Mouse (Mus musculus): ENCODE results near the gene Zwint. TPM values are rescaled to one million over a fixed set of nuclear protein-coding genes. Genes with fewer than 3 reads are reported as not detected.

Gene Zwint
- polyA plus RNA-seq, 1 experiment, result 112 TPM

DNA sequence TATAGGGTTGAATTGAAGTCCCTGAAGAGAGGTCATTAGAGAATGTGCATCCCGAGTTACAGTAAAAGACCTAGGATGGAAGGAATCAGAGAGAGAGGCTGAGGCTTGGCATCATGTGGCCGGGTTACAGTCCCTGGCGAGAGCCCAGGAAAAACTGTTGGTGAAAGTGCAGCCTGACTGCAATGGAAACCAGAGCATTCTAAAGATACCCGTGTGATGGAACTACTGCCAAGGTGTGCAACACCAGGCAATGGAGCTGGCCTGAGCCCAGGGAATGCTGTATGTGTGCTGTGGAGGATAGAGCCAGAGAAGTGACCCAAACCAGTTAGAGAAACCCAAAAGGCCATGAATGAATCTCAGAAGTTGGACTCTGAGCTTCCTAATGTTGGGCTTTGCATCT, 24.4 kb downstream of the Zwint start:
- Histone ChIP-seq H3K4me1 (ENCODE audit: control insufficient read depth, insufficient read depth, insufficient read length, low read length) (no peaks in the 10 kb centered on the region), H3K4me3 (ENCODE audit: insufficient read depth, low read depth, low read length) (no peak overlapping the region), H3K27ac (replicated peaks; ENCODE audit: low read depth, low read length) (no peak overlapping the region)

DNA sequence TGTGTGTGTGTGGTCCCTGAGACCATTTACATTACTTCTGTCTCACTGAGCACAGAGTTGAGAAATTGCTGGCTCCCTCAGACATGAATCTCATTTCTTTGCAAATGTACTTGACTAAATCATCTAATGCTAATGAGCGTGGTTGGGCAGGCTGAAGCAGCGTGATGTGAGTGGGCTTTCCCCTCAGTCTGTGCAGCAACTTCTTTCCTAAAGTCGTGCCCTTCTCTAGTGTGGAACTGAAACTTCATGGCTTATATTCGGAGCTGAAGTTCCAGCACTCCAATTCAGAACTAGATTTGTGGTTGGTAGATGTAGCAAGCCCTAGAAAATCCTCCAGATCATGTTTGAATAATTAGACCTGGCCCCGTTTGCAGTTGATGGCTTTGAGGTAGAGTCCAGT, 46.4 kb downstream of the Zwint start:
- Histone ChIP-seq H3K4me1 (ENCODE audit: control insufficient read depth, insufficient read depth, insufficient read length, low read length) (no peaks in the 10 kb centered on the region), H3K4me3 (ENCODE audit: insufficient read depth, low read depth, low read length) (no peak overlapping the region), H3K27ac (replicated peaks; ENCODE audit: low read depth, low read length) (no peak overlapping the region)

DNA sequence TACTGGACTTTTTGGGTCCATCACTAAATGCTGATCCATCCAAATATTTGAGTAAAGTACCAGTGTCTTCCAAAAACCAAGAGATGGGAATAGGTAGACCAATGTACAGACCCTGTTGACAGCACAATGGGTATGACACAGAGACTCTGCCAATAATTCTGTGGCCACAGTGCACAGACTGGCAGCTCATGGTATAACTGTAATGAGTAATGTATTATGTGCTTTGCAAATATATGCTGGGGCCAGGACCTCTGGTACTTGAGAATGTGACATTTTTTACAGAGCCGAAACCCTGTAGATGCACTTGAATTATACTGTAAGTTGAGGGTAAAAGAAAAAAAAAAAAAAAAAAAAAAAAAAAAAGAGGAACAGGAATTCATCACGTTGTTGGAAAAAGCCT, 59.1 kb downstream of the Zwint start:
- Histone ChIP-seq H3K4me1 (ENCODE audit: control insufficient read depth, insufficient read depth, insufficient read length, low read length) (no peaks in the 10 kb centered on the region), H3K27ac (replicated peaks; ENCODE audit: low read depth, low read length) (no peak overlapping the region), H3K4me3 (ENCODE audit: insufficient read depth, low read depth, low read length) (no peak overlapping the region)
